1 mouse cellular context compared by ENCODE assay signal in genomic region chr9:56107527-56107926, GRCm38 (mm10).
TF ChIP-seq lines count a peak whose summit lies in the region.

No protein-coding gene starts in this region.

TF ChIP-seq in CH12.LX, 34 proteins besides CTCF, POLR2A, EP300 and RAD21 (continued from another document):
- TF ChIP-seq CHD2 (IDR thresholded peaks at IDR 0.05; ENCODE audit: low read length): 0 out of 2 replicates have a peak, but pooled peaks have one; percentile 24
